Mouse (Mus musculus): Measurements from ENCODE around the gene Hrasls5. TPM values are rescaled to one million over a fixed set of nuclear protein-coding genes. Genes with fewer than 3 reads are reported as not detected.
A peak's percentile ranks its signal among the peaks of the same experiment; 100 is the strongest.

Hrasls5 gene
- total RNA-seq (2021) = not detected
- long read RNA-seq = 0 reads

DNA sequence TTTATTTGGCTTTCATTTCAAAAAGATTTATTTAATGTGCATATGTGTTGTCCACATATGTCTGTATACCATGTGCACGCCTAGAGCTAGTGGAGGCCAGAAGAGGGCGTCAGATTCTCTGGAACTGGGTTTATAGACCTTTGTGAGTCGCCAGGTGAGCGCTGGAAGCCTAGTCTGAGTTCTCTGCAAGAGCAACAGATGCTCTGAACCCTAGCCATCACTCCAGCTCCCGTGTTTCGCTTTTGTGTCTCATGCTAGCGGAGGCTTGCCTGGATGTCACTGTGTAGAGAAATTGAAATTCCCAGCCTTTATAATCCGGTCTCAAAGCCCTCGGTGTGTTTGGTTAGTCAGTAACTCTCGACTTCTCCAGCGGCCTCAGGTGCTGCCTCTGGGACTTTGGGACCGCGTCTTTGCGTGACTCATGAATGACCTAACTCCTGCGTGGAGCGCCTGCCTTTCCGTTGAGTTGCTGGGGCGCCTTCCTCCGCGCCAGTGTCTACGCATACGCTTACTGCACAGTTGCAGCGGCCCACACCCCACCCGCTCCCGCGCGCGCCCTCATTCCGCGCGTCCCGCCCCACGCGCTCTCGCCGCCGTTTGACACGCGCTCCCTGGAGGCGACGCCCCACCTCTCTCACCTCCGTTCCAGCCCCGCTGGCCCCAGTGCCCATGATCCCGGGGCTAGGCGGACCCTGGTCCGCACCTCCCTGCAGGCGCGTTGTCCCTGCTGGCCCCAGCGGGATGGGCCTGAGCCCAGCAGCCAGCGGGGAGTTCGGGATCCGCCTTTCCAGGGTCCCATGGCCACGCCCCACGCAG, at the start of gene Hrasls5:
TSS of gene Hrasls5 (plus strand) at position 600 of the 816 bp plus-strand sequence.
- peak; percentile 33 to 55 for DNase-seq (ENCODE audit: low spot score in 2 of 2)

DNA sequence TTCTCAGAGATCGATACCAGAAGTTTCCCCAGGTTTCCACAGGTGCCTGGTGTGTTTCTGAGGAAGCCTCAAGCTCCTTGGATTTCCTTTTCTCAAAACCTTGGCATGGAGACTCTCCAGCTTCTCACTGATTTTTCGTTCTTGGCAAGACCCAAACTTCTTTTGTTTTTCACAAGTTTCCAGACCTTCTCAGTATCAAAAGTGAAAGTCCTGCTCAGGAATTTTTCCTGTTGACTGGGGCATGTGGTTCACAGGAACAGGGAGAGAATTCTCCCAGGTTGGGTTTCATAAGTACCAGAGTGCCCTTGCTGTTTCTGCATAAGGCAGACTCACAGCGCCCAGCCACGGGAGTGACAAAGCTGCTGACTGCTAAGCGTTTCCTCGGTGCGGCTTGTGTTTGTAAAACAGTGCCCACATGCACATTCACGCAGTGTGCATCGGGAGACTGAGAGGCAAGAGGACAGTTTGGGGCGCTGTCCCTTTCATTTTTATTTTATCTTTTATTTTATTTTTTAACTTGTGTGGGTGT, 49.7 kb upstream of the Hrasls5 start:
- DNase-seq (ENCODE audit: low spot score in 2 of 2) = no peak

DNA sequence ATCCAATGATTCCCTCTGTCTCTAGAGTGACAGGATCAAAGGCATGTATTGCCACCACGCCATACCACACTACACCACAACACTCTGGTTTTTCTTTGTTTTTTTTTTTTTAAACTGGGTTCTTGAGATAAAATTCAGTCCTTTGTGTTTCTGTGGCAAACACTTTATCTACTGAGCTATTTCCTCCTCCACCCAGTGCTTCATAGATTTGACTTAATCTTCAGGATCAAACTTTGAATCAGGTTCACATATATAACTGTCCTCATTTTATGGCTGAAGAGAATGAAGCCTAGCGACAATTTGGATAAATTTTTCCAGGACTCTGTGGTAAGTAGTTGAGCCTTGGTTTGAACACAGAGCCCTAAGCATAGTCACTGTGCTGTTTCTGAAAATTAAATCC, 48.7 kb upstream of the Hrasls5 start:
- no peak for DNase-seq (ENCODE audit: low spot score in 2 of 2)

- no peak for DNase-seq (ENCODE audit: low spot score in 2 of 2)
These were observed 47.9 kb upstream of the Hrasls5 start for GRCm38 (mm10) chr19:7564457-7564856.

GRCm38 (mm10) chr19:7566826-7567225, 45.5 kb upstream of the Hrasls5 start:
- peak; percentile 24 to 38 for DNase-seq (ENCODE audit: low spot score in 2 of 2)

DNA sequence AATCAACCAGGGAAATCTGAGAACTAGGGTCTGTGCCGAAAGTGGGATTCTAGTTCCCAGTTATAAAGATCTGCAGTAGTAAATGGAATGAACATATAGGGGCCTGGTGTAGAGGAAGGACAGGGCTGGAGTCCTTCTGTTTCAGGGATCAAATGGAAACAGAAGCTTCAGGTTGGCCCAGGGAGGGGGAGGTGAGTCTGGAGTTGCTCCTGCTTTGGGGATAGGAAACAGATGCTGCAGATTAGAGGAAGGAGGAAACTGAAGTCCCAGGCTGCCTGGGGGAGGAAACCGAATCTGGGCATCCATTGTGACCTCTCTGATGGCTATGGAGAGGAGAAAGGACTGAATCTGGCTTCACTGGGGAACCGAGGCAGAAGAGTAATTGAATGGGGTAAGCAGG, 44.0 kb upstream of the Hrasls5 start:
- no peak for DNase-seq (ENCODE audit: low spot score in 2 of 2)

- DNase-seq (ENCODE audit: low spot score in 2 of 2) = no peak
These were observed 42.7 kb upstream of the Hrasls5 start for GRCm38 (mm10) chr19:7569650-7570049.

- DNase-seq (ENCODE audit: low spot score in 2 of 2) = no peak
These were observed 36.2 kb upstream of the Hrasls5 start for GRCm38 (mm10) chr19:7576180-7576579.

- no peak for DNase-seq (ENCODE audit: low spot score in 2 of 2)
These were observed 34.6 kb upstream of the Hrasls5 start for GRCm38 (mm10) chr19:7577710-7578109.

- no peak for DNase-seq (ENCODE audit: low spot score in 2 of 2)
These were observed 31.3 kb upstream of the Hrasls5 start for GRCm38 (mm10) chr19:7581042-7581441.

DNA sequence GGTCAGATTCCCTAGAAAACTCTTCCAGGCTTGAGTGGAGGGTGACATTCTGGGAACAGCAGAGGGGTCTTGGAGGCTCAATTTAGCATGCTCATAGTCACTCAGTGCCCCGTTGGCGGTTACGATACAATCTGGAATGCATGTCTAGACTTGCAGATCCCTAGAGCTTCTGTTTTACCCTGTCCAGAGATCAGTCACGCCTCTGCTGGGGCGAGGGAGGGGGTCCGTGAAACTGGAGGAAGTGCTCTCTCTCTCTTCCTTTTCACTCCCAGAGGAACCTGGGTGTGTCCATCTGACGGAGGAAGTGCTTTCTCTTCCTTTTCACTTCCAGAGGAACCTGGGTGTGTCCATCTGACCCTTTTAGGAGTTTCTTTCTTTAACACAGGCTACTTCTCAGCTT, 29.2 kb upstream of the Hrasls5 start:
- DNase-seq (ENCODE audit: low spot score in 2 of 2) = no peak

- DNase-seq (ENCODE audit: low spot score in 2 of 2) = no peak
These were observed 28.7 kb upstream of the Hrasls5 start for GRCm38 (mm10) chr19:7583599-7583998.

DNA sequence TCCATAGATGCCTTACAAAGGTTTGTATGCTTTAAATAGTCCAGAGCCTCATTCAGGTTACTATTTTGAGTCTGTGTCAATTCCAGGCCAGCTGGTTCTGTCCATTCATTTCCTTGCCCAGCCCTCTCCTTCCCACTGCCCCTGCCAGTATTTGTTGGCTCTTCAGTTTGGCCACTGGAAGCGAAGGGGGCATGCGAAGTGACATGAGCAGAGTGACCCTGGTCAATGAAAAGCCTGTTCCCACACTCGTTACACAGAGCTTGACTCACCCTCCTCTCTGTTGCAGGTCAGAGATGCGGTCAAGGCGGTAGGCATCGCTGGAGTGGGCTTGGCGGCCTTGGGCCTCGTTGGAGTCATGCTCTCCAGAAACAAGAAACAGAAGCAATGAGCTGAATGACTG, 27.1 kb upstream of the Hrasls5 start:
- DNase-seq (ENCODE audit: low spot score in 2 of 2) = peak in 1 of 2 experiments; percentile 26

GRCm38 (mm10) chr19:7585764-7586163, 26.6 kb upstream of the Hrasls5 start:
- DNase-seq (ENCODE audit: low spot score in 2 of 2) = no peak

DNA sequence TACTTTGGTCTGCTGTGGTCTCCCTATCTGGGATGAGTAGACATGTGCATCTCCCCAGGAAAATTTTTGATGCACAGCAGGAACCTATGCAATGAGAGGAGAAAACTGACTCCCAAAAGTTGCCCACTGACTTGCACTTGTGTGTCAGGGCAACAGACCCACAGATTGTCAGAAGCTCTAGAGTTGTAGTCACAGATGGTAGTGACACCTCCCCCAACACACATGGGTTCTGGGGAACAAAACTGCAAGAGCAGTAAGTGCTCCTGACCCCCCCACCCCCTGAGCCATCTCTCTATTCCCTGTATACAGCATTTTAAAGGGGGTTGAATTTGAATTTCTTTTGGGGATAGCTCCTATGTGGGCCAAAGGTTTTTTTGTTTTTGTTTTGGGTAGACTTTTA, 21.5 kb upstream of the Hrasls5 start:
- no peak for DNase-seq (ENCODE audit: low spot score in 2 of 2)

DNA sequence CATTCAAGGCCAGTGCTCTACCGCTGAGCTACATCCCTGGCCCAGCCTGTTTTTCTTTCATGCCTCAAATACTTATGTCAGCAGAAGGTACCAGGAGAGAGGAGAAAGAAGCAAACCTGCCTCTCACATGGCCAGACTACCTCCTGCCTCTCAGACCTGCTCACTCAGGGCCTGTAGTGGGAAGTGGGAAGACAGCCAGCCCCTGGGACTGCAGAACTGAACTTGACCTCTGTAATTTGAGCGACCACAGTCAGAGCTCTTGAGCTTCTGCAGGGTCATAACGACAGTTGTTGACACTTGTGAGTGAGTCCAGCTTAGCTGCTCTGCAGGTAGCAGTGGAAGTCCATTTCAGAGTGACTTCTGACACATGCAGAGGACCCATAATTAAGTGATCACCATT, 20.3 kb upstream of the Hrasls5 start:
- DNase-seq (ENCODE audit: low spot score in 2 of 2) = no peak

DNA sequence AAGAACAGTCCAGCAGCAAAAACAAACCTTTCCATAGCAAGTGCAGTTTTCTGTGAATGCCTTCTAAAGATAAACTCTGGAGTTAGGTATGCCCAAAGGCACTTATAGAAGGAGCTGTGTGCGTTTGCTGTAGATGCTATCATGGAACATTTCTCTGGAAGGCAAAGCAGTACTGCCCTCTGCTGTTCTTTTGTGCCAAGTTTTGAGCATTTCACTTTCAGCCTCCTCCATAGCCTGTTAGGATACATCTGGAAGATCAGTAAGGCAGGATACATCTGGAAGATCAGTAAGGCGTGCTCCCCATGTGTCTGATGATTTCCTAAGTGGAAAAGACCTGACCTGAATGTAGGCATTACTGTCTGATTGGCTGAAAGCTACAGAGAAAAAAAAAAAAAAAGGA, 16.8 kb upstream of the Hrasls5 start:
- peak; percentile 36 to 55 for DNase-seq (ENCODE audit: low spot score in 2 of 2)

- no peak for DNase-seq (ENCODE audit: low spot score in 2 of 2)
These were observed 13.9 kb upstream of the Hrasls5 start for GRCm38 (mm10) chr19:7598481-7598880.

DNA sequence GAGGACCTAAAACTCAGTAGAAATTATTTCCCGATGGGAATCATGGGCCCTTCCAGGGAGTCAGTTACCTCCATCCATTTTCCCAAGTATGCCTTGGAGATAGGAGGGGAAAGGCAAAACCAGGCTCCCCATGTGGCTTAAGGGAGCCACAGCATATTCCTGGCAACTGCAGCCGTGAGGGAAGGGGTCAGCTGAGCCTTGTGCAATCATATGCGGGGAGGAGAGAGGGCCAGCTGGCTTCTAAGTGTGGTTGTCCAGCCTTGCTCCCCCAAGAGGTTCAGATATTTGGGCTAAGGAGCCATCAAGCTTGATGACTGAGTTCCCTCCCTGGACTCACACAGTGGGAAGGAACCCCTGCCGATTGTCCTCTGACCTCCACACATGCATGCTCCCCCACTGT, 10.8 kb upstream of the Hrasls5 start:
- DNase-seq (ENCODE audit: low spot score in 2 of 2) = no peak

GRCm38 (mm10) chr19:7604107-7604506, 8.2 kb upstream of the Hrasls5 start:
- no peak for DNase-seq (ENCODE audit: low spot score in 2 of 2)

DNA sequence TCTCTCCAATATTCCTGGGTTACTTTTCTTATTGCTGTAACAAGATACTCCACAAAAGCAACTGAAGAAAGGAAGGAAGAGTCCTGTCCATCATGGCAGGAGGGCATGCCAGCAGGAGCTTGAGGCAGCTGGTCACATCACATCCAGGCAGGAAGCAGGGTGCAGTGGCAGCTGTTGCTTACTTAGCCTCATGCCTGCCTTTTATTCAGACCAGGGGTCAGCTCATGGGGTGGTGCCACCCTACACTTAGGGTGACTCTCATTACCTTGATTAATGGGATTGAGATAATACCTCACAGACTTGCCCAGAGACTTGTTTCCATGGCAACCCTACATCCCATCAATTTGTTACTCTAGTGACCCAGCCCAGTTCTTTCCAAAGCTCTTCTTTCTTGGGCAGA, 7.3 kb upstream of the Hrasls5 start:
- no peak for DNase-seq (ENCODE audit: low spot score in 2 of 2)

- peak; percentile 76 to 81 for DNase-seq (ENCODE audit: low spot score in 2 of 2)
These were observed 6.2 kb upstream of the Hrasls5 start for GRCm38 (mm10) chr19:7605930-7606783.

Measured in layer of hippocampus, postnatal 10 days (tissue).